Mouse (Mus musculus) stomach, postnatal 0 days (tissue): ENCODE data around the gene Mgat5b.

Experiments used
- CTCF ChIP-seq: IDR thresholded peaks from 2 replicates; pipeline ENCODE4 v1.5.1; 2016; ENCODE audit warnings: antibody characterized with exemption, low read depth, mild to moderate bottlenecking, moderate library complexity
- EP300 ChIP-seq: optimal IDR thresholded peaks from 2 replicates; pipeline ENCODE3; 2016; ENCODE audit warnings: antibody characterized with exemption

- no peak for TF ChIP-seq EP300
- TF ChIP-seq CTCF = no peak
Measured at GRCm38 (mm10) chr11:116970847-116971246, 52.2 kb downstream of the Mgat5b start.
